In genomic region chrX:85580768-85581167, GRCm38 (mm10) we compare ENCODE assay signal across 19 mouse cellular contexts. TPM values are rescaled to one million over a fixed set of nuclear protein-coding genes. Genes with fewer than 3 reads are reported as not detected.
DNase-seq lines count a peak whose midpoint lies in the region; ATAC-seq and TF ChIP-seq lines count a peak whose summit lies in the region.
"Had no signal": no experiment of that assay in that cellular context is flagged by ENCODE, and none has a peak within 500 bp of the region (broad histone marks: within the 10 kb centered on the region; RNA-seq: fewer than 3 reads in every experiment).

No protein-coding gene starts in this region.

- peak; percentile 47; the same call in 1 of the 2 replicates for ATAC-seq in liver, embryonic 14.5 days (ENCODE audit: insufficient read depth)
- peak; percentile 32; the same call in 1 of the 2 replicates for ATAC-seq in megakaryocyte progenitor cell, adult 5-6 weeks (replicated peaks; ENCODE audit: poor library complexity)
- no peak for ATAC-seq in activated CD4-positive, CD25-positive, alpha-beta regulatory T cell, adult 4 months
- ATAC-seq: forebrain, embryonic 13.5 days; forebrain, postnatal 0 days had no signal

- no peak for TF ChIP-seq CTCF in liver, embryonic 14.5 days (IDR thresholded peaks at IDR 0.05; ENCODE audit: low read depth)

- H3K4me1 ChIP-seq in liver, embryonic 14.5 days (replicated peaks; ENCODE audit: control insufficient read depth in 2 of 2, insufficient read depth in 2 of 2, low read length in 1 of 2) = peaks cover 24 to 29% of the 10 kb centered on the region in 2 experiments
- H3K4me1 ChIP-seq: embryonic facial prominence, embryonic 15.5 days; forebrain, embryonic 13.5 days had no signal

- H3K27ac ChIP-seq in liver, embryonic 14.5 days = peak overlapping the region; percentile 47
- H3K27ac ChIP-seq: embryonic facial prominence, embryonic 15.5 days; forebrain, embryonic 13.5 days; gastrocnemius, adult 2 months; heart, embryonic 13.5 days; hindbrain, embryonic 15.5 days had no signal

- H3K36me3 ChIP-seq in liver, embryonic 14.5 days (replicated peaks; ENCODE audit: control insufficient read depth, insufficient read depth, low read depth) = no peaks in the 10 kb centered on the region; the same call in 1 of the 2 replicates
- H3K36me3 ChIP-seq: embryonic facial prominence, embryonic 15.5 days; heart, embryonic 13.5 days; hindbrain, embryonic 15.5 days had no signal

- H3K9ac ChIP-seq in liver, embryonic 14.5 days (replicated peaks) = no peak overlapping the region
- H3K9ac ChIP-seq: embryonic facial prominence, embryonic 15.5 days; forebrain, embryonic 13.5 days; forebrain, postnatal 0 days; heart, embryonic 13.5 days; hindbrain, embryonic 15.5 days had no signal

- no peak overlapping the region for H3K4me3 ChIP-seq in liver, embryonic 14.5 days (ENCODE audit: insufficient read depth in 1 of 2, low read depth in 2 of 2, low read length in 2 of 2)
- H3K4me3 ChIP-seq: embryonic facial prominence, embryonic 15.5 days; forebrain, embryonic 13.5 days; gastrocnemius, adult 2 months; heart, embryonic 13.5 days; hindbrain, embryonic 15.5 days had no signal

- TF ChIP-seq EP300 in liver, embryonic 14.5 days (IDR thresholded peaks at IDR 0.05; ENCODE audit: low read depth) = no peak

- WGBS in liver, embryonic 14.5 days (ENCODE audit: insufficient replicate concordance) = 8% methylated on average over 2 of the region's 2 CpGs

- H3K4me2 ChIP-seq in liver, embryonic 14.5 days (ENCODE audit: low read depth) = peak overlapping the region; percentile 45
- H3K4me2 ChIP-seq: embryonic facial prominence, embryonic 15.5 days; forebrain, embryonic 13.5 days; heart, embryonic 13.5 days; hindbrain, embryonic 15.5 days had no signal

- no peaks in the 10 kb centered on the region for H3K9me3 ChIP-seq in liver, embryonic 14.5 days (ENCODE audit: control insufficient read depth, low read length)
- H3K9me3 ChIP-seq: embryonic facial prominence, embryonic 15.5 days; forebrain, embryonic 13.5 days; heart, embryonic 13.5 days; hindbrain, embryonic 15.5 days had no signal

- peak; percentile 38 for DNase-seq in liver
- no peak for DNase-seq in liver, embryonic 14.5 days (ENCODE audit: low read depth in 3 of 3, low spot score in 3 of 3)
- no peak for DNase-seq in right cerebral cortex, adult 2 months (ENCODE audit: low spot score in 2 of 2)
- no peak for DNase-seq in ovary, postnatal 14 days (ENCODE audit: low spot score)
- DNase-seq: adrenal gland, adult 8-10 months; adrenal gland, postnatal 36 days; cerebellum, adult 2 months; cerebellum, postnatal 14 days; embryo, embryonic 11 days; forebrain, postnatal 0 days; gastrocnemius, adult 2 months; gastrocnemius, postnatal 25 days; heart, postnatal 36 days had no signal

- no peaks in the 10 kb centered on the region for H3K27me3 ChIP-seq in liver, embryonic 14.5 days (ENCODE audit: control insufficient read depth, insufficient read depth, low read length)
- H3K27me3 ChIP-seq: embryonic facial prominence, embryonic 15.5 days; forebrain, embryonic 13.5 days; heart, embryonic 13.5 days; hindbrain, embryonic 15.5 days had no signal

RNA-seq across cellular contexts. Expression of gene Tab3, which starts 6.9 kb away (rescaled TPM):
- polyA plus RNA-seq in liver, embryonic 14.5 days (2012; rRNA removed) = 5.8 and 6.3 TPM in 2 replicates
- polyA plus RNA-seq in liver, embryonic 14.5 days (2014; fragmentation: Nextera tagmentation; extraction: Ambion mirVana) = 8.2 and 8.6 TPM in 2 replicates
- total RNA-seq in megakaryocyte progenitor cell, adult 5-6 weeks (2015) = 13.2 and 15.5 TPM in 2 replicates
- 6.1 and 8.2 TPM in 2 replicates for total RNA-seq in megakaryocyte progenitor cell, adult 5-6 weeks (2017)
- 1 to 10 TPM; 2.2 to 2.9 TPM for polyA plus RNA-seq in activated CD4-positive, CD25-positive, alpha-beta regulatory T cell, adult 4 months (2017; shearing (Covaris generic))
